Mouse (Mus musculus): ENCODE measurements around the gene Cadm4. TPM values are rescaled to one million over a fixed set of nuclear protein-coding genes. Genes with fewer than 3 reads are reported as not detected.

Cadm4 gene
- polyA plus RNA-seq, 1 experiment from 2014 or later: 90.6 TPM

Other genes starting within 250 kb of the Cadm4 start
- gene Zfp109, start 244.5 kb upstream of the Cadm4 start, polyA plus RNA-seq (2015; fragmentation: Nextera tagmentation; extraction: Ambion mirVana): 4.4 and 4.5 TPM in 2 replicates
- gene Zfp108, start 227.2 kb upstream of the Cadm4 start, polyA plus RNA-seq (2015; fragmentation: Nextera tagmentation; extraction: Ambion mirVana): 6.0 and 6.9 TPM in 2 replicates
- 6.3 and 8.8 TPM in 2 replicates for gene Zfp93, start 211.6 kb upstream of the Cadm4 start, polyA plus RNA-seq (2015; fragmentation: Nextera tagmentation; extraction: Ambion mirVana)
- gene Zfp61, start 180.8 kb upstream of the Cadm4 start, polyA plus RNA-seq (2015; fragmentation: Nextera tagmentation; extraction: Ambion mirVana): 42.0 and 44.7 TPM in 2 replicates
- 20.0 and 20.2 TPM in 2 replicates for gene Zfp94, start 165.4 kb upstream of the Cadm4 start, polyA plus RNA-seq (2015; fragmentation: Nextera tagmentation; extraction: Ambion mirVana)
- gene Tescl, start 148.1 kb upstream of the Cadm4 start, polyA plus RNA-seq (2015; fragmentation: Nextera tagmentation; extraction: Ambion mirVana): 0.24 and 0.29 TPM in 2 replicates
- gene Lypd5, start 132.8 kb upstream of the Cadm4 start, polyA plus RNA-seq (2015; fragmentation: Nextera tagmentation; extraction: Ambion mirVana): 0.06 TPM in 1 of 2 replicates, not detected in the other
- 3.0 and 11.2 TPM in 2 replicates for gene Kcnn4, start 111.8 kb upstream of the Cadm4 start, polyA plus RNA-seq (2015; fragmentation: Nextera tagmentation; extraction: Ambion mirVana)
- 34.4 and 38.3 TPM in 2 replicates for gene Smg9, start 82.4 kb upstream of the Cadm4 start, polyA plus RNA-seq (2015; fragmentation: Nextera tagmentation; extraction: Ambion mirVana)
- not detected in 2 replicates for gene Irgc1, start 29.7 kb upstream of the Cadm4 start, polyA plus RNA-seq (2015; fragmentation: Nextera tagmentation; extraction: Ambion mirVana)
- gene Plaur, start 19.5 kb upstream of the Cadm4 start, polyA plus RNA-seq (2015; fragmentation: Nextera tagmentation; extraction: Ambion mirVana): 1.7 and 4.6 TPM in 2 replicates
- 215 and 282 TPM in 2 replicates for gene Zfp428, start 25.0 kb downstream of the Cadm4 start, polyA plus RNA-seq (2015; fragmentation: Nextera tagmentation; extraction: Ambion mirVana)
- 0.98 and 1.2 TPM in 2 replicates for gene AC161166.1, start 30.4 kb downstream of the Cadm4 start, polyA plus RNA-seq (2015; fragmentation: Nextera tagmentation; extraction: Ambion mirVana)
- 18.8 and 21.1 TPM in 2 replicates for gene Irgq, start 48.7 kb downstream of the Cadm4 start, polyA plus RNA-seq (2015; fragmentation: Nextera tagmentation; extraction: Ambion mirVana)
- gene Pinlyp, start 64.1 kb downstream of the Cadm4 start, polyA plus RNA-seq (2015; fragmentation: Nextera tagmentation; extraction: Ambion mirVana): 0.51 TPM in 1 of 2 replicates, not detected in the other
- 60.2 and 75.0 TPM in 2 replicates for gene Xrcc1, start 64.3 kb downstream of the Cadm4 start, polyA plus RNA-seq (2015; fragmentation: Nextera tagmentation; extraction: Ambion mirVana)
- 29.3 and 33.2 TPM in 2 replicates for gene Ethe1, start 105.5 kb downstream of the Cadm4 start, polyA plus RNA-seq (2015; fragmentation: Nextera tagmentation; extraction: Ambion mirVana)
- gene Zfp575, start 105.6 kb downstream of the Cadm4 start, polyA plus RNA-seq (2015; fragmentation: Nextera tagmentation; extraction: Ambion mirVana): 12.9 and 17.5 TPM in 2 replicates
- gene Phldb3, start 128.7 kb downstream of the Cadm4 start, polyA plus RNA-seq (2015; fragmentation: Nextera tagmentation; extraction: Ambion mirVana): 0.37 TPM in 1 of 2 replicates, not detected in the other
- 0.36 and 0.78 TPM in 2 replicates for gene Lypd3, start 154.5 kb downstream of the Cadm4 start, polyA plus RNA-seq (2015; fragmentation: Nextera tagmentation; extraction: Ambion mirVana)
- not detected in 2 replicates for gene Tex101, start 194.7 kb downstream of the Cadm4 start, polyA plus RNA-seq (2015; fragmentation: Nextera tagmentation; extraction: Ambion mirVana)
- not detected in 2 replicates for gene BC049730, start 227.2 kb downstream of the Cadm4 start, polyA plus RNA-seq (2015; fragmentation: Nextera tagmentation; extraction: Ambion mirVana)
- not detected in 2 replicates for gene Gm4763, start 244.9 kb downstream of the Cadm4 start, polyA plus RNA-seq (2015; fragmentation: Nextera tagmentation; extraction: Ambion mirVana)

Measured in neural tube, embryonic 15.5 days (tissue).